Mouse (Mus musculus) liver, postnatal 0 days (tissue): ENCODE measurements at regions not wholly inside any gene's neighbourhood (a gene's known extent, or its start where the extent isn't known, plus 50 kb on each side); places are given as distances from the start of the nearest gene placed in this dataset.

ENCODE experiments used
- CTCF ChIP-seq: sonication (generic); IDR thresholded peaks from 2 replicates; pipeline ENCODE4 v1.5.1; 2016; ENCODE audit warnings: antibody characterized with exemption, low read depth
- EP300 ChIP-seq: IDR thresholded peaks from 2 replicates; pipeline ENCODE4 v1.6.1; 2016; ENCODE audit warnings: antibody characterized with exemption, low read depth, mild to moderate bottlenecking

DNA sequence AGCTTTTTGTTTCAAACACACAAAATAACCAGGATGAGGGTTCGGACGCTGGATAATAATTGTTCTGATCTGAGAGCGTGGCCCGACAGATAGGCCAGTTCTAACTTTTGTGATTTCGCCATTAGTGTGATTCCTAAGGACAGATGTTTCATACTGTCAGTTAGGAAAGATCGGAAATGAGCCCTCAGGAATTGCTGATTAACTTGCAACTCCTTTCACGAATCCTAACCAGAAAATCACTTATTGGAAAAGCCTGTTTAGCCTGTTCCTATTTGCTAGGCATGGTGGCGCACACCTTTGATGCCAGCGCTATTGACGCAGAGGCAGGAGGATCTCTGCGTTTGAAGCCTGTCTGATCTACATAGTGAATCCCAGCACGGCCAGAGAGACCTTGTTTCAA is 75.4 kb upstream of the Otx2 start:
- no peak for TF ChIP-seq CTCF
- no peak for TF ChIP-seq EP300
